Mouse (Mus musculus) ZHBTc4 (cell line): ENCODE measurements at regions not wholly inside any gene's neighbourhood (a gene's known extent, or its start where the extent isn't known, plus 50 kb on each side); places are given as distances from the start of the nearest gene placed in this dataset.
A peak's percentile ranks its signal among the peaks of the same experiment; 100 is the strongest.

ENCODE experiments used
- DNase-seq: peaks from one replicate; pipeline ENCODE4 v3.0.0-alpha.2; 2011; ENCODE audit warnings: low read depth, low spot score

DNA sequence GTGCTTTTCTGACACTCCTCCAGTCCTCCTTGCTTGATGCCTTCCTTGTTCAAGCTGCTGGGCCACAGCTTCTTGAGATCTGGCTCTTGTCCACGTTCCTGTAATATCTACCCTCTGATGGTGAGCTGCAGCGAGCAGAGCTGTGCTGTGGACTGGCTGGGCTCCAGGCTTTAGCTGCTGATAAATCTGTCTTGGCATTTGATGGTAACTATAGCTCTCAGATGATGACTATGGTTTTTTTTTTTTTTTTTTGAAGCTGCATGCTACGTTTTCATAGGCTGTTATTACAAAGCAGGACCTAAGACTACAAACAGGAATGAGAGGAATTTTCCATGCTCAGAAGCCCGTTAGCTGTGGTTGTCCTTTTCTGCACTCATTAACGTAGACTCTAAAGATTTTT, 352.3 kb downstream of the Nup35 start:
- no peak for DNase-seq

DNA sequence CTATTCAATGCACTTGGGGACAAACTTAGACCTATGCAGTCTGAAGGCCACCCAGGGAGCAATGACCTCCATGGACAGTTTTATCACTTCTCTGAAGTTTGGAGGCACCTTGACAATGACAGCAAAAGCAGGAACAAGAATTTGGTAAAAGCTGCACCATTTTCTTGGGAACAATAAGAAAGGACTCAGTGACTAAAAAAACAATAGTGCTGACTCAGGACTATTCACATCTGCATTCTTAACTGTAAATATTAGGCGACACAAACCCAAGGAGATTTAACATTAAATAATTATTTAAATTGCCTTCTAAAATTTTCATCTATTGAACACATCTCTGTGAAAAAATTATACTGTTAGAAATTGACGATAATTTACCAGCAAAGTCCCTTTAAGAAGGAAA, 356.2 kb downstream of the Nup35 start:
- no peak for DNase-seq

DNA sequence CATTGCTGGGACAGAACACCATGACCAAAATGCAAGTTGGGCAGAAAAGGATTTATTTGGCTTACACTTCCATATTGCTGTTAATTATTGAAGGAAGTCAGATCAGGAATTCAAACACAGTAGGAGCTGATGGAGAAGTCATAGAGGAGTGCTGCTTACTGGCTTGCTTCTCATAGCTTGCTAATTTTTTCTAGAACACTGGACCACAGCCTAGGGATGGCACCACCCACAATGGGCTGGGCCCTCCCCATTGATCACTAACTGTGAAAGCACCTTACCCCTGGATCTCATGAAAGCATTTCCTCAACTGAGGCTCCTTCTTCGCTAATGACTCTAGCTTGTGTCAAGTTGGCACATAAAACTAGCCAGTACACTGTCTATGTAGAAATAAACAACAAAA, 381.3 kb downstream of the Nup35 start:
- DNase-seq: no peak

DNA sequence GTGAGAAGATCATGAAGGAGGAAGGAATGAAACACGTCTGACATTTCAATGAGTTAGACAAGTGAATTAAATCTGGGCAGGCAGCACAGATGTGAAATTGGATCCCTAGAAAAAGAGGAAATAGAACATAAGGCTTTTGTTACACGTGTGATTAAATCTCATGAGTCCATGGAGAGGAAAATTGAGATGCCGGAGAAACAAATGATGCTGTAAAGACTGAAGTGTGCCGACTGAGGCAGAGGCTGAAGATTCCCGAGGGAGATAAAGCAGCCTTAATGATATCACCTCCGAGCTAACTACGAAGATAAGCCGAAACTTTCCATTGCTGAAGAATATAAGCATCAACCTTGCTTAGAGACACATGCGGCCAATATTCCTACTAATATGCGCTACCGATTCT, 390.0 kb downstream of the Nup35 start:
- DNase-seq: no peak

DNA sequence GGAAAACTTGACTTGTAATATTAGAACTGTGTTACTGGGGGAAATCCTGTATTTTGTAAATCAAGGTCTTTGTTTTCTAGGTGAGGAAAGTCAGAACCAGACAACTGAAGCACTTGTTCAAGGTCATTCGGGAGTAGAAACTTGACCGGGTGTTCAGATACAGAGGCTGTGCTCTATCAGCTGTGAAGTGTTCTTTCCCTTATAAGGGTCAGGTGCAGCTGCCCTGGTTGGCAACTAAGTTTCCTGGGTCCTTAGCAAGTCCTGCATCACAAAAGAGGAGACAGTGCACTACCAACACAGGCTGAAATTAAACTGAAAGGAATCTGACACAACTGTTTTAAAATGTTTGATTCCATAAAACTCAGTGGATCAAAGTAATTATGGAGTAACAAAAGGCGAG, 406.6 kb downstream of the Nup35 start:
- peak; percentile 5 for DNase-seq
